Mouse (Mus musculus) forebrain, embryonic 13.5 days (tissue): ENCODE results near the gene Abcd2. TPM values are rescaled to one million over a fixed set of nuclear protein-coding genes. Genes with fewer than 3 reads are reported as not detected.

ENCODE experiments used
- ATAC-seq: fragments of 200-750 bp; cut with Nextera tagmentation; 2 replicates; pipeline ENCODE4 v1.8.0; 2017
- H3K27ac ChIP-seq: fragments of 300-500 bp; sonication (generic); 2 replicates; pipeline ENCODE4 v1.5.1; 2015; ENCODE audit warnings: inconsistent platforms, mild to moderate bottlenecking, moderate library complexity
- H3K27me3 ChIP-seq: fragments of 300-500 bp; sonication (generic); 2 replicates; pipeline ENCODE4 v1.6.1; 2015; ENCODE audit warnings: mild to moderate bottlenecking, inconsistent platforms
- H3K36me3 ChIP-seq: fragments of 300-500 bp; sonication (generic); 2 replicates; pipeline ENCODE4 v1.6.1; 2015; ENCODE audit warnings: mild to moderate bottlenecking, inconsistent platforms; ENCODE audit not compliant: poor library complexity, severe bottlenecking
- H3K4me1 ChIP-seq: fragments of 300-500 bp; sonication (generic); 2 replicates; pipeline ENCODE4 v1.6.1; 2015; ENCODE audit warnings: inconsistent platforms
- H3K4me2 ChIP-seq: fragments of 300-500 bp; sonication (generic); 2 replicates; pipeline ENCODE4 v1.6.1; 2015; ENCODE audit warnings: inconsistent platforms, mild to moderate bottlenecking, moderate library complexity
- H3K4me3 ChIP-seq: fragments of 300-500 bp; sonication (generic); 2 replicates; pipeline ENCODE4 v1.5.1; 2015; ENCODE audit warnings: mild to moderate bottlenecking, inconsistent platforms
- H3K9ac ChIP-seq: fragments of 300-500 bp; sonication (generic); 2 replicates; pipeline ENCODE4 v1.6.1; 2015; ENCODE audit warnings: mild to moderate bottlenecking, inconsistent platforms
- H3K9me3 ChIP-seq: fragments of 300-500 bp; sonication (generic); replicated peaks from 2 replicates; pipeline ENCODE4 v1.6.1; 2016; ENCODE audit warnings: inconsistent platforms
- WGBS: fragments of 180-500 bp; shearing (Covaris S2); methylation state at CpG from one replicate; pipeline ENCODE4 v1.1.7; 2015; 5-methylcytosine and 5-hydroxymethylcytosine counted together
- polyA plus RNA-seq: library from polyadenylated mRNA; unstranded; fragments of >200 nt; fragmentation: Nextera tagmentation; extraction: Ambion mirVana; gene quantifications from 2 replicates; pipeline ENCODE4 v1.2.1, GENCODE M21; 2015

The Abcd2 gene
- polyA plus RNA-seq, result 28.2 and 30.8 TPM in 2 replicates

GRCm38 (mm10) chr15:91191412-91192222, at the start of gene Abcd2:
TSS of gene Abcd2 (minus strand) at chr15:91191799.
- Histone ChIP-seq H3K4me2 (peak within 1 kb of the TSS; percentile 84), H3K27ac (peak within 1 kb of the TSS; percentile 91), H3K9me3 (no peaks in the 10 kb centered on the region), H3K4me3 (peak within 1 kb of the TSS; percentile 62), H3K4me1 (peaks cover 20% of the 10 kb centered on the region), H3K9ac (peak within 1 kb of the TSS; percentile 76), H3K27me3 (no peaks in the 10 kb centered on the region), H3K36me3 (no peaks in the 10 kb centered on the region)
- under 1% methylated on average over 22 of the region's 22 CpGs for WGBS
- ATAC-seq, result peak; percentile 96

GRCm38 (mm10) chr15:91240683-91241335, 49.2 kb upstream of the Abcd2 start:
- no peaks in the 10 kb centered on the region for H3K36me3 ChIP-seq
- no peak overlapping the region for H3K4me2 ChIP-seq
- H3K9ac ChIP-seq, result no peak overlapping the region
- H3K4me1 ChIP-seq, result no peaks in the 10 kb centered on the region
- H3K27me3 ChIP-seq, result no peaks in the 10 kb centered on the region
- 85% methylated on average over 3 of the region's 3 CpGs for WGBS
- H3K27ac ChIP-seq, result no peak overlapping the region
- no peaks in the 10 kb centered on the region for H3K9me3 ChIP-seq
- no peak overlapping the region for H3K4me3 ChIP-seq
- no peak for ATAC-seq

GRCm38 (mm10) chr15:91237294-91237693, 45.7 kb upstream of the Abcd2 start:
- Histone ChIP-seq H3K27me3 (no peaks in the 10 kb centered on the region), H3K9ac (no peak overlapping the region), H3K9me3 (no peaks in the 10 kb centered on the region), H3K36me3 (no peaks in the 10 kb centered on the region), H3K4me3 (no peak overlapping the region), H3K4me2 (no peak overlapping the region), H3K4me1 (no peaks in the 10 kb centered on the region), H3K27ac (no peak overlapping the region)
- no peak for ATAC-seq
- WGBS, result 83% methylated on average over 5 of the region's 5 CpGs

- ATAC-seq, result no peak
- Histone ChIP-seq H3K9me3 (no peaks in the 10 kb centered on the region), H3K27ac (no peak overlapping the region), H3K4me3 (no peak overlapping the region), H3K27me3 (no peaks in the 10 kb centered on the region), H3K4me2 (no peak overlapping the region), H3K4me1 (no peaks in the 10 kb centered on the region), H3K36me3 (no peaks in the 10 kb centered on the region), H3K9ac (no peak overlapping the region)
- 91% methylated on average over 5 of the region's 5 CpGs for WGBS
Observed at GRCm38 (mm10) chr15:91206518-91206917, 14.9 kb upstream of the Abcd2 start.

- H3K27me3 ChIP-seq, result no peaks in the 10 kb centered on the region
- ATAC-seq, result no peak
- H3K27ac ChIP-seq, result no peak overlapping the region
- H3K9ac ChIP-seq, result no peak overlapping the region
- no peak overlapping the region for H3K4me2 ChIP-seq
- H3K36me3 ChIP-seq, result no peaks in the 10 kb centered on the region
- H3K9me3 ChIP-seq, result no peaks in the 10 kb centered on the region
- no peak overlapping the region for H3K4me3 ChIP-seq
- no peaks in the 10 kb centered on the region for H3K4me1 ChIP-seq
- 90% methylated on average over 3 of the region's 3 CpGs for WGBS
Observed at GRCm38 (mm10) chr15:91203521-91203920, 11.9 kb upstream of the Abcd2 start.

GRCm38 (mm10) chr15:91202486-91202885, 10.9 kb upstream of the Abcd2 start:
- H3K9me3 ChIP-seq, result no peaks in the 10 kb centered on the region
- no peak for ATAC-seq
- H3K27me3 ChIP-seq, result no peaks in the 10 kb centered on the region
- no peaks in the 10 kb centered on the region for H3K4me1 ChIP-seq
- WGBS, result 93% methylated on average over 1 of the region's 1 CpGs
- no peak overlapping the region for H3K4me3 ChIP-seq
- no peaks in the 10 kb centered on the region for H3K36me3 ChIP-seq
- H3K27ac ChIP-seq, result no peak overlapping the region
- no peak overlapping the region for H3K4me2 ChIP-seq
- H3K9ac ChIP-seq, result no peak overlapping the region

GRCm38 (mm10) chr15:91200833-91201232, 9.2 kb upstream of the Abcd2 start:
- no peaks in the 10 kb centered on the region for H3K9me3 ChIP-seq
- H3K27ac ChIP-seq, result no peak overlapping the region
- H3K36me3 ChIP-seq, result no peaks in the 10 kb centered on the region
- H3K4me1 ChIP-seq, result no peaks in the 10 kb centered on the region
- H3K27me3 ChIP-seq, result no peaks in the 10 kb centered on the region
- ATAC-seq, result no peak
- no peak overlapping the region for H3K9ac ChIP-seq
- WGBS, result 91% methylated on average over 1 of the region's 1 CpGs
- no peak overlapping the region for H3K4me2 ChIP-seq
- H3K4me3 ChIP-seq, result no peak overlapping the region

GRCm38 (mm10) chr15:91199256-91199905, 7.8 kb upstream of the Abcd2 start, which contains the start of gene CN725425:
TSS of gene CN725425 (plus strand) at chr15:91199494.
- Histone ChIP-seq H3K9me3 (no peaks in the 10 kb centered on the region), H3K4me3 (no peak within 1 kb of the TSS), H3K27me3 (no peaks in the 10 kb centered on the region), H3K9ac (no peak within 1 kb of the TSS), H3K4me2 (no peak within 1 kb of the TSS), H3K36me3 (no peaks in the 10 kb centered on the region), H3K4me1 (no peaks in the 10 kb centered on the region), H3K27ac (no peak within 1 kb of the TSS)
- no peak for ATAC-seq
- 95% methylated on average over 30 of the region's 30 CpGs for WGBS

GRCm38 (mm10) chr15:91192223-91192598, 612 bp upstream of the Abcd2 start:
- H3K36me3 ChIP-seq, result no peaks in the 10 kb centered on the region
- WGBS, result 9% methylated on average over 7 of the region's 7 CpGs

GRCm38 (mm10) chr15:91190519-91191207, 936 bp downstream of the Abcd2 start:
- peak overlapping the region; percentile 62 for H3K4me3 ChIP-seq
- no peaks in the 10 kb centered on the region for H3K9me3 ChIP-seq
- H3K27ac ChIP-seq, result peak overlapping the region; percentile 91
- H3K4me1 ChIP-seq, result peaks cover 20% of the 10 kb centered on the region
- WGBS, result 18% methylated on average over 17 of the region's 17 CpGs
- H3K36me3 ChIP-seq, result no peaks in the 10 kb centered on the region
- peak overlapping the region; percentile 84 for H3K4me2 ChIP-seq
- peak; percentile 46; the same call in 1 of the 2 replicates for ATAC-seq
- no peaks in the 10 kb centered on the region for H3K27me3 ChIP-seq
- H3K9ac ChIP-seq, result peak overlapping the region; percentile 76

More at GRCm38 (mm10) chr15:91192223-91192598, 612 bp upstream of the Abcd2 start:
- H3K4me3 ChIP-seq, result peak overlapping the region; percentile 62
- no peaks in the 10 kb centered on the region for H3K27me3 ChIP-seq
- ATAC-seq, result peak; percentile 42
- peak overlapping the region; percentile 76 for H3K9ac ChIP-seq
- H3K4me2 ChIP-seq, result peak overlapping the region; percentile 84
- peaks cover 20% of the 10 kb centered on the region for H3K4me1 ChIP-seq
- no peaks in the 10 kb centered on the region for H3K9me3 ChIP-seq
- H3K27ac ChIP-seq, result peak overlapping the region; percentile 91

GRCm38 (mm10) chr15:91190026-91190425, 1.6 kb downstream of the Abcd2 start:
- peak overlapping the region; percentile 76 for H3K9ac ChIP-seq
- 2% methylated on average over 4 of the region's 4 CpGs for WGBS
- peak overlapping the region; percentile 62 for H3K4me3 ChIP-seq
- H3K36me3 ChIP-seq, result no peaks in the 10 kb centered on the region
- no peak for ATAC-seq
- H3K4me1 ChIP-seq, result peaks cover 20% of the 10 kb centered on the region
- H3K4me2 ChIP-seq, result peak overlapping the region; percentile 84
- peak overlapping the region; percentile 91 for H3K27ac ChIP-seq
- no peaks in the 10 kb centered on the region for H3K27me3 ChIP-seq
- H3K9me3 ChIP-seq, result no peaks in the 10 kb centered on the region
